Mouse (Mus musculus): ENCODE measurements around the gene Nfkbid. TPM values are rescaled to one million over a fixed set of nuclear protein-coding genes. Genes with fewer than 3 reads are reported as not detected.
"Not testable (repeated sequence)": the region's sequence is repeated elsewhere in the genome, so short reads cannot be mapped to it uniquely, and the experiment has no call there.

Gene Nfkbid
- polyA plus RNA-seq, 1 experiment from 2014 or later = 2.0 TPM

DNA sequence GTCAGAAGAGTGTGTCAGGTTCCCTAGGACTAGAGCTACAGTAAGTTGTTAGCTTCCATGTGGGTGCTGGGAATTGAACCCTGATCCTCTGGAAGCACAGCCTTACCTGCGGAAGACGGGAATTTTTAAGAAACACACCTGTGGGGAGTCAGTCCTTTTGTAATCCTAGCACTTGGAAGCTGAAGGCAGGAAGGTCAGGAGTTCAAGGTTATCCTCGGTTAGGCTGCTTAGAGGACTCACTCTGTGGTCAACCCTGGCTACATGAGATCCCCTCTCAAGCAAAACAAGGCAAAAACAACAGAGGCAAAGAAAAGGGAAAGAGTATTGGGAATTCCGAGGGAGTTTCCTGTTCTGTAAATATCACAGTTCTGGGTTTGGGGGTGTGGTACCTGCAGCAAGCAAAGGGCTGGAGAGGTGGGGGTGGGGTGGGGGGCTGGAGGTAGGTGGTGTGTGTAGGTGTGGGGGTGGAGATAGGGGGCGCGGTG is 43.3 kb downstream of the Nfkbid start:
- peaks cover 68% of the 10 kb centered on the region for H3K27me3 ChIP-seq (ENCODE audit: control insufficient read depth, insufficient read depth, low read length)
- no peak for ATAC-seq (ENCODE audit: insufficient read depth, low FRiP score)
- WGBS = 13% methylated on average over 6 of the region's 6 CpGs

DNA sequence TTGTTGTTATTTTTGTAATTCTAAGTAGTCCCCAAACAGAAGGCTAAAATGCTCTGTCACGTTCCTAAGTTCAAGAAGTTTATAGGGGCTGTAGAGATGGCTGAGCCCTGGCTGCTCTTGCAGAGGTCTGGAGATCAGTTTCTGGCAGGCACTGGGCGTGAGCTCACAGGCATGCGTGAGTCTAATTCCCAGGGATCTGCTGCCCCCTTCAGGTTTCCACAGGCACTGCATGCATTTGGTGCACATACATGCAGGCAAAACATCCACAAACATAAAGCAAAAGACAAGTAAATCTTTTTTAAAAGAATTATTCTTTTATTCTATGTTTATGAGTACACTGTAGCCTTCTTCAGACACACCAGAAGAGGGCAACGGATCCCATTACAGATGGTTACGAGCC is 50.9 kb downstream of the Nfkbid start:
- H3K9ac ChIP-seq (ENCODE audit: low read length) = no peak overlapping the region
- no peak overlapping the region for H3K4me2 ChIP-seq (ENCODE audit: low read depth, low read length)

More for the DNA sequence above, 43.3 kb downstream of the Nfkbid start:
- H3K9me3 ChIP-seq (replicated peaks; ENCODE audit: control insufficient read depth, low read length) = no peaks in the 10 kb centered on the region
- H3K4me1 ChIP-seq (ENCODE audit: control insufficient read depth, insufficient read depth, low read length) = no peaks in the 10 kb centered on the region
- H3K9ac ChIP-seq (ENCODE audit: low read length) = no peak overlapping the region
- no peak overlapping the region for H3K4me3 ChIP-seq (replicated peaks; ENCODE audit: low read length)
- H3K4me2 ChIP-seq (ENCODE audit: low read depth, low read length) = no peak overlapping the region
- H3K27ac ChIP-seq (ENCODE audit: low read length) = no peak overlapping the region
- no peaks in the 10 kb centered on the region for H3K36me3 ChIP-seq (ENCODE audit: control insufficient read depth, insufficient read depth, low read length)

DNA sequence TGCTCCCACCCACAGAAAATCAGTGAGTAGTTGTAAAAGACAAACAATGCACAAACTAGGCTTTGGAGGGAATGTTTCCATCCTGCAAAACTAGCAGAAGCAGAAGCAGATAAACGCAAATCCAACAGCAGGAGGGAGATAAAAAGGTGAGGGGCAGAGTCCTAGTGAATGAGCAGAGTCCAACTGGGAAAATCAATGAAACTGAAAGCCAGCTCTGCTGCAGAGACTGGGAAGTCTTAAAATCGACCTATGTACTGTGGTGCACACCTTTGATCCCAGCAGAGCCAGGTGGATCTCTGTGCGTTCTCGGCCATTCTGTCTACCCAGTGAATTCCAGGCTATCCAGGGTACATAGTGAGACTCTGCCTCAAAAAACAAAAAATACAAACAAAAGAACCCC is 53.5 kb downstream of the Nfkbid start:
- peaks cover 5% of the 10 kb centered on the region; the same call in 1 of the 2 replicates for H3K4me1 ChIP-seq (ENCODE audit: control insufficient read depth, insufficient read depth, low read length)
- H3K4me2 ChIP-seq (ENCODE audit: low read depth, low read length) = no peak overlapping the region
- H3K9ac ChIP-seq (ENCODE audit: low read length) = no peak overlapping the region
- H3K9me3 ChIP-seq (replicated peaks; ENCODE audit: control insufficient read depth, low read length) = no peaks in the 10 kb centered on the region
- no peak overlapping the region for H3K4me3 ChIP-seq (replicated peaks; ENCODE audit: low read length)
- no peak for ATAC-seq (ENCODE audit: insufficient read depth, low FRiP score)
- H3K27me3 ChIP-seq (ENCODE audit: control insufficient read depth, insufficient read depth, low read length) = no peaks in the 10 kb centered on the region
- no peak overlapping the region for H3K27ac ChIP-seq (ENCODE audit: low read length)
- H3K36me3 ChIP-seq (ENCODE audit: control insufficient read depth, insufficient read depth, low read length) = no peaks in the 10 kb centered on the region
- 54% methylated on average over 4 of the region's 4 CpGs for WGBS

More for the DNA sequence above, 50.9 kb downstream of the Nfkbid start:
- Histone ChIP-seq H3K36me3 (ENCODE audit: control insufficient read depth, insufficient read depth, low read length) (no peaks in the 10 kb centered on the region), H3K27ac (ENCODE audit: low read length) (no peak overlapping the region), H3K4me1 (ENCODE audit: control insufficient read depth, insufficient read depth, low read length) (no peaks in the 10 kb centered on the region), H3K9me3 (replicated peaks; ENCODE audit: control insufficient read depth, low read length) (no peaks in the 10 kb centered on the region), H3K27me3 (ENCODE audit: control insufficient read depth, insufficient read depth, low read length) (peaks cover 5% of the 10 kb centered on the region; the same call in 1 of the 2 replicates), H3K4me3 (replicated peaks; ENCODE audit: low read length) (no peak overlapping the region)
- WGBS = 50% methylated on average over 5 of the region's 5 CpGs
- ATAC-seq (ENCODE audit: insufficient read depth, low FRiP score) = no peak

DNA sequence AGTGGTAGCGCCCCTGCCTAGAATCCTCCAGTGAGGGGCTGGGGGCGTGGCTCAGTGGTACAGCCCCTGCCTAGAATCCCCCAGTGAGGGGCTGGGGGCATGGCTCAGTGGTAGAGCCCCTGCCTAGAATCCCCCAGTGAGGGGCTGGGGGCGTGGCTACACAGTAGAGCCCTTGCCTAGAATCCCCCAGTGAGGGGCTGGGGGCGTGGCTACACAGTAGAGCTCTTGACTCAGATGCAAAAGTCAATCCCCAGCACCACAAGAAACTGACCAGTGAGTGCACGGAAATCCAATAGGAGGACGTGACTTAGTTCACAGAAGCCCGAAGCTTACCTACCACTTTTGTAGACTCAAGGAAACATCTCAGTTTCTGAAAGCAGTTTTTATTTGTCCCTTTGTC is 54.6 kb downstream of the Nfkbid start:
- 85% methylated on average over 7 of the region's 7 CpGs for WGBS
- not testable (repeated sequence) for ATAC-seq (ENCODE audit: insufficient read depth, low FRiP score)

DNA sequence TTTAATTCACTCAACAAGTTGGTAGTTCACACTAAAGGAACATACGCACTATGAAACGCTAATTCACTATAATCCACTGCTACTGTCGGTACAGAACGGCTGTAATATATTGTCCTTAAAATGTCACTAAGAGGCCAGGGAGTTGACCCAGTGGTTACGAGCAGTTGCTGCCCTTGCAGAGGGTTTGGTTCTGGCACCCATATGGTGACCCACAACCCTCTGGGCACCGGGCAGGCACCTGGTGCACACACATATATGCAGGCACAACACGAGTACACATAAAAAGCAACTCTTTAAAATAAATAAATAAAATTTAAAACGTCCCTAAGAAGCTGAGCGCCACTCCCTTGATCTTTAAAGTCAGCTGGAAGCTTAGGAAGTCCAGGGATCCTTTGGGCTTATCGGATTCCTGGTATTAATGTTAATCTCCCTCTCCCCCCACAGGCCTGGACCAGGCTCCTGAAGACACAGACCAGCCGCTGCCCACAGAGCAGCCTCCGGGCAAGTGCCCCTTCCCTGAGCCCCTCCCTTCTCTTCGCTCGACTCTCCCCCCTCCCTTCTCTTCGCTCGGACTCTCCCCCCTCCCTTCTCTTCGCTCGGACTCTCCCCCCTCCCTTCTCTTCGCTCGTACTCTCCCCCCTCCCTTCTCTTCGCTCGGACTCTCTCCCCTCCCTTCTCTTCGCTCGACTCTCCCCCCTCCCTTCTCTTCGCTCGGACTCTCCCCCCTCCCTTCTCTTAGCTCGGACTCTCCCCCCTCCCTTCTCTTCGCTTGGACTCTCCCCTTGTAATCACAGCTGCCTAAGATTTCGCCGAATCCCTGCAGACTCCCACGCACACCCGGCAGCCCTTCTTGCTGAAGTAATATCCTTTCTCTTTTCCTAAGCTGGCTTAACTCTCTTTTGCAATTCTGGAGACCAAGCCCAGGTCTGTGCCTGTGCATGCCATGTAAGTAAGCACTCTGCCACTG is 56.2 kb downstream of the Nfkbid start:
- peak overlapping the region; percentile 51 for H3K4me2 ChIP-seq (ENCODE audit: low read depth, low read length)
- H3K9me3 ChIP-seq (replicated peaks; ENCODE audit: control insufficient read depth, low read length) = no peaks in the 10 kb centered on the region
- H3K27me3 ChIP-seq (ENCODE audit: control insufficient read depth, insufficient read depth, low read length) = no peaks in the 10 kb centered on the region
- peak overlapping the region; percentile 46; the same call in 1 of the 2 replicates for H3K9ac ChIP-seq (ENCODE audit: low read length)
- 7% methylated on average over 29 of the region's 32 CpGs for WGBS
- H3K4me1 ChIP-seq (ENCODE audit: control insufficient read depth, insufficient read depth, low read length) = peaks cover 5% of the 10 kb centered on the region; the same call in 1 of the 2 replicates
- H3K36me3 ChIP-seq (ENCODE audit: control insufficient read depth, insufficient read depth, low read length) = no peaks in the 10 kb centered on the region
- peak overlapping the region; percentile 17 for H3K4me3 ChIP-seq (replicated peaks; ENCODE audit: low read length)
- ATAC-seq (ENCODE audit: insufficient read depth, low FRiP score) = no peak
- no peak overlapping the region for H3K27ac ChIP-seq (ENCODE audit: low read length)

More for the DNA sequence above, 54.6 kb downstream of the Nfkbid start:
- H3K4me2 ChIP-seq (ENCODE audit: low read depth, low read length); H3K27ac ChIP-seq (ENCODE audit: low read length); H3K4me3 ChIP-seq (replicated peaks; ENCODE audit: low read length); H3K9me3 ChIP-seq (replicated peaks; ENCODE audit: control insufficient read depth, low read length); H3K36me3 ChIP-seq (ENCODE audit: control insufficient read depth, insufficient read depth, low read length); H3K27me3 ChIP-seq (ENCODE audit: control insufficient read depth, insufficient read depth, low read length); H3K9ac ChIP-seq (ENCODE audit: low read length); H3K4me1 ChIP-seq (ENCODE audit: control insufficient read depth, insufficient read depth, low read length): not testable (repeated sequence)

Other genes starting within 250 kb of the Nfkbid start
- gene Cox7a1, start 237.6 kb upstream of the Nfkbid start, polyA plus RNA-seq (2015; fragmentation: Nextera tagmentation; extraction: Ambion mirVana) = 12.8 and 25.0 TPM in 2 replicates
- 90.0 and 98.5 TPM in 2 replicates for gene Capns1, start 222.9 kb upstream of the Nfkbid start, polyA plus RNA-seq (2015; fragmentation: Nextera tagmentation; extraction: Ambion mirVana)
- 111 and 116 TPM in 2 replicates for gene Polr2i, start 189.8 kb upstream of the Nfkbid start, polyA plus RNA-seq (2015; fragmentation: Nextera tagmentation; extraction: Ambion mirVana)
- gene Tbcb, start 189.5 kb upstream of the Nfkbid start, polyA plus RNA-seq (2015; fragmentation: Nextera tagmentation; extraction: Ambion mirVana) = 148 and 151 TPM in 2 replicates
- gene Ovol3, start 186.0 kb upstream of the Nfkbid start, polyA plus RNA-seq (2015; fragmentation: Nextera tagmentation; extraction: Ambion mirVana) = 0.19 TPM in 1 of 2 replicates, not detected in the other
- gene Thap8, start 141.6 kb upstream of the Nfkbid start, polyA plus RNA-seq (2015; fragmentation: Nextera tagmentation; extraction: Ambion mirVana) = 0.25 and 0.53 TPM in 2 replicates
- 7.1 and 7.3 TPM in 2 replicates for gene Wdr62, start 141.3 kb upstream of the Nfkbid start, polyA plus RNA-seq (2015; fragmentation: Nextera tagmentation; extraction: Ambion mirVana)
- 21.4 and 22.6 TPM in 2 replicates for gene Clip3, start 130.0 kb upstream of the Nfkbid start, polyA plus RNA-seq (2015; fragmentation: Nextera tagmentation; extraction: Ambion mirVana)
- gene Alkbh6, start 113.0 kb upstream of the Nfkbid start, polyA plus RNA-seq (2015; fragmentation: Nextera tagmentation; extraction: Ambion mirVana) = 64.4 and 64.7 TPM in 2 replicates
- gene Syne4, start 106.9 kb upstream of the Nfkbid start, polyA plus RNA-seq (2015; fragmentation: Nextera tagmentation; extraction: Ambion mirVana) = 54.0 and 54.3 TPM in 2 replicates
- gene E130208F15Rik, start 100.0 kb upstream of the Nfkbid start, polyA plus RNA-seq (2015; fragmentation: Nextera tagmentation; extraction: Ambion mirVana) = 1.2 TPM in 1 of 2 replicates, not detected in the other
- 12.1 and 14.6 TPM in 2 replicates for gene Sdhaf1, start 97.8 kb upstream of the Nfkbid start, polyA plus RNA-seq (2015; fragmentation: Nextera tagmentation; extraction: Ambion mirVana)
- 4.0 and 4.6 TPM in 2 replicates for gene Lrfn3, start 59.0 kb upstream of the Nfkbid start, polyA plus RNA-seq (2015; fragmentation: Nextera tagmentation; extraction: Ambion mirVana)
- 71.0 and 75.8 TPM in 2 replicates for gene Tyrobp, start 8.0 kb upstream of the Nfkbid start, polyA plus RNA-seq (2015; fragmentation: Nextera tagmentation; extraction: Ambion mirVana)
- gene Hcst, start 1.9 kb upstream of the Nfkbid start, polyA plus RNA-seq (2015; fragmentation: Nextera tagmentation; extraction: Ambion mirVana) = 1.9 and 2.0 TPM in 2 replicates
- gene Aplp1, start 23.8 kb downstream of the Nfkbid start, polyA plus RNA-seq (2015; fragmentation: Nextera tagmentation; extraction: Ambion mirVana) = 29.2 and 33.0 TPM in 2 replicates
- 1.4 and 1.9 TPM in 2 replicates for gene Kirrel2, start 36.0 kb downstream of the Nfkbid start, polyA plus RNA-seq (2015; fragmentation: Nextera tagmentation; extraction: Ambion mirVana)
- 3.4 and 4.2 TPM in 2 replicates for gene Nphs1, start 36.6 kb downstream of the Nfkbid start, polyA plus RNA-seq (2015; fragmentation: Nextera tagmentation; extraction: Ambion mirVana)
- gene Prodh2, start 71.9 kb downstream of the Nfkbid start, polyA plus RNA-seq (2015; fragmentation: Nextera tagmentation; extraction: Ambion mirVana) = 3.6 and 4.0 TPM in 2 replicates
- gene Arhgap33, start 113.3 kb downstream of the Nfkbid start, polyA plus RNA-seq (2015; fragmentation: Nextera tagmentation; extraction: Ambion mirVana) = 5.6 and 5.7 TPM in 2 replicates
- 69.8 and 72.4 TPM in 2 replicates for gene Hspb6, start 130.4 kb downstream of the Nfkbid start, polyA plus RNA-seq (2015; fragmentation: Nextera tagmentation; extraction: Ambion mirVana)
- gene Proser3, start 130.6 kb downstream of the Nfkbid start, polyA plus RNA-seq (2015; fragmentation: Nextera tagmentation; extraction: Ambion mirVana) = 10.3 and 12.6 TPM in 2 replicates
- gene Lin37, start 138.1 kb downstream of the Nfkbid start, polyA plus RNA-seq (2015; fragmentation: Nextera tagmentation; extraction: Ambion mirVana) = 53.8 and 58.5 TPM in 2 replicates
- 73.4 and 80.7 TPM in 2 replicates for gene U2af1l4, start 141.6 kb downstream of the Nfkbid start, polyA plus RNA-seq (2015; fragmentation: Nextera tagmentation; extraction: Ambion mirVana)
- gene Gm49396, start 141.6 kb downstream of the Nfkbid start, polyA plus RNA-seq (2015; fragmentation: Nextera tagmentation; extraction: Ambion mirVana) = 12.6 and 14.6 TPM in 2 replicates
- 137 and 156 TPM in 2 replicates for gene Psenen, start 141.9 kb downstream of the Nfkbid start, polyA plus RNA-seq (2015; fragmentation: Nextera tagmentation; extraction: Ambion mirVana)
- 3.6 and 4.1 TPM in 2 replicates for gene Igflr1, start 143.7 kb downstream of the Nfkbid start, polyA plus RNA-seq (2015; fragmentation: Nextera tagmentation; extraction: Ambion mirVana)
- gene Kmt2b, start 167.0 kb downstream of the Nfkbid start, polyA plus RNA-seq (2015; fragmentation: Nextera tagmentation; extraction: Ambion mirVana) = 6.5 and 7.9 TPM in 2 replicates
- 1.3 and 1.4 TPM in 2 replicates for gene Zbtb32, start 177.2 kb downstream of the Nfkbid start, polyA plus RNA-seq (2015; fragmentation: Nextera tagmentation; extraction: Ambion mirVana)
- gene Upk1a, start 191.1 kb downstream of the Nfkbid start, polyA plus RNA-seq (2015; fragmentation: Nextera tagmentation; extraction: Ambion mirVana) = 4.7 and 9.5 TPM in 2 replicates
- 1,000 and 1,051 TPM in 2 replicates for gene Cox6b1, start 204.4 kb downstream of the Nfkbid start, polyA plus RNA-seq (2015; fragmentation: Nextera tagmentation; extraction: Ambion mirVana)
- 0.13 TPM in 1 of 2 replicates, not detected in the other for gene Etv2, start 214.1 kb downstream of the Nfkbid start, polyA plus RNA-seq (2015; fragmentation: Nextera tagmentation; extraction: Ambion mirVana)
- gene Rbm42, start 228.6 kb downstream of the Nfkbid start, polyA plus RNA-seq (2015; fragmentation: Nextera tagmentation; extraction: Ambion mirVana) = 78.5 and 83.7 TPM in 2 replicates
- 36.9 and 41.7 TPM in 2 replicates for gene Haus5, start 243.3 kb downstream of the Nfkbid start, polyA plus RNA-seq (2015; fragmentation: Nextera tagmentation; extraction: Ambion mirVana)
- gene Pmis2, start 249.9 kb downstream of the Nfkbid start, polyA plus RNA-seq (2015; fragmentation: Nextera tagmentation; extraction: Ambion mirVana) = not detected in 2 replicates

All from stomach, embryonic 16.5 days (tissue).